Mouse (Mus musculus) bone marrow, adult 2 months (tissue): ENCODE results near the gene Ptpn11.

Source experiments
- CTCF ChIP-seq: fragments of 200-500 bp; IDR thresholded peaks from 2 replicates; pipeline ENCODE4 v1.5.1; 2011; ENCODE audit warnings: low read length, control low read depth; ENCODE audit not compliant: control insufficient read depth, insufficient read depth
- POLR2A ChIP-seq: fragments of 200-500 bp; IDR thresholded peaks from 2 replicates; pipeline ENCODE4 v1.6.1; 2011; ENCODE audit warnings: low read depth, mild to moderate bottlenecking, control low read depth, low read length, borderline replicate concordance; ENCODE audit not compliant: control insufficient read depth

DNA sequence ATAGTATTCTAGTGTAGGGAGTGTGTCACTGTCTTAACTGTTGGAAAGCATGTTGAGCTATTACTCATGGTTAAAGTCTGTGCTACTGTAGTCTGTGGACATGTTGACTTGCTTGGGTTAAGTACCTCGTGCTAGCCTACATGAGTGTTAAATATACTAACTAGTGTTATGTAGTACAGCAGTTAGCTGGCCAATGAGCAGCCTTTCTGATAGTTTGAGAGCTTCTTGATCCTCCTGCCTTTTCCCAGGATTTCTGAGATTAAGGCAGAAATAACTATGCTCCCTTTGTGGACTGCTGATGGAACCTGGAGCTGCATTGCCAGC lies 19.4 kb upstream of the Ptpn11 start:
- TF ChIP-seq CTCF = no peak
- no peak for TF ChIP-seq POLR2A
